Mouse (Mus musculus): ENCODE data around the gene Vmn2r69. TPM values are rescaled to one million over a fixed set of nuclear protein-coding genes. Genes with fewer than 3 reads are reported as not detected.

Vmn2r69 gene
- not detected in 2 replicates for total RNA-seq (2014; rRNA removed)
- not detected in 2 replicates for polyA plus RNA-seq (2012; rRNA removed)

DNA sequence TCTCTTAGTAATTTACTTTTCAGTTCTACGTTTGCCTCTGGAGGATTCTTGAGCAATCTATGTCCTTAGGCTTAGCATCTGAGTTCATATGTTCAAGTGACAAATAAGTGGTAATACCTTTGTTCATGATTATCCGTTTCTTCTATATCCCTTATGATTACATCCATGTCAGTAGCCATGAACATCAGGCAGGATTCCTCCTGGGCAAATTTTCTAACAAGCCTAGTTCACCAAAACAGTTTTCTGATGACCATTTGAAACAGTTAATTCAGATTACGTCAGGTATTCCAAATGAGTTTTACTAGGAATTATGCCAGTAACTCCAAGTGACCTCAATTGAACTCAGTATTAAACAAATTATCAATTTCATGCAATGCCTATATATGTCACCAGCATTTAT lies at the start of gene Vmn2r69:
Gene Vmn2r69, minus strand, starts transcription at position 101 of the 400 bp plus-strand sequence.
- H3K4me3 ChIP-seq (ENCODE audit: insufficient read depth, low read depth, low read length), result no peak within 1 kb of the TSS
- no peak within 1 kb of the TSS for H3K27ac ChIP-seq (replicated peaks; ENCODE audit: insufficient read depth, low read depth, low read length)
- H3K79me2 ChIP-seq (ENCODE audit: control insufficient read depth, insufficient read depth, low read length), result no peaks in the 10 kb centered on the region
- DNase-seq (ENCODE audit: extremely low read depth, low read depth, low spot score), result no peak
- H3K9ac ChIP-seq (ENCODE audit: low read depth, low read length), result no peak within 1 kb of the TSS
- TF ChIP-seq CTCF (IDR thresholded peaks at IDR 0.05; ENCODE audit: low read depth, low read length) (no peak), POLR2A (IDR thresholded peaks at IDR 0.05; ENCODE audit: extremely low read depth, insufficient read depth, low read length) (no peak)
- no peaks in the 10 kb centered on the region for H3K4me1 ChIP-seq (ENCODE audit: control insufficient read depth, insufficient read depth, low read length)
- WGBS, result 59% methylated on average over 3 of the region's 3 CpGs
- no peaks in the 10 kb centered on the region for H3K36me3 ChIP-seq (ENCODE audit: control insufficient read depth, insufficient read depth, low read length)
- no peaks in the 10 kb centered on the region for H3K27me3 ChIP-seq (ENCODE audit: control insufficient read depth, insufficient read depth, low read length)

Other genes starting within 250 kb of the Vmn2r69 start
- gene Vmn2r68, start 178.1 kb downstream of the Vmn2r69 start, total RNA-seq (2014; rRNA removed), result not detected in 2 replicates
- gene Vmn2r68, start 178.1 kb downstream of the Vmn2r69 start, polyA plus RNA-seq (2012; rRNA removed), result not detected in 2 replicates
- gene Vmn2r71, start 147.2 kb upstream of the Vmn2r69 start, total RNA-seq (2014; rRNA removed), result not detected in 2 replicates
- not detected in 2 replicates for gene Vmn2r71, start 147.2 kb upstream of the Vmn2r69 start, polyA plus RNA-seq (2012; rRNA removed)
- gene Vmn2r70, start 153.3 kb upstream of the Vmn2r69 start, total RNA-seq (2014; rRNA removed), result not detected in 2 replicates
- not detected in 2 replicates for gene Vmn2r70, start 153.3 kb upstream of the Vmn2r69 start, polyA plus RNA-seq (2012; rRNA removed)

All from liver, adult 2 months (tissue).